Mouse (Mus musculus) CD4-positive, CD25-positive, alpha-beta regulatory T cell, adult 4 months (primary cell): Measurements from ENCODE around the gene Atp9a. TPM values are rescaled to one million over a fixed set of nuclear protein-coding genes. Genes with fewer than 3 reads are reported as not detected.

Experiments used
- ATAC-seq: one replicate; pipeline ENCODE4 v1.8.0; 2017
- polyA plus RNA-seq, 2 experiments: library from polyadenylated mRNA; unstranded; fragments of 100-300 nt; shearing (Covaris generic); gene quantifications; one replicate each; pipeline ENCODE4 v1.2.1; 2017

Gene Atp9a
- polyA plus RNA-seq, 2 experiments from 2014 or later = 7.9 to 16.2 TPM

DNA sequence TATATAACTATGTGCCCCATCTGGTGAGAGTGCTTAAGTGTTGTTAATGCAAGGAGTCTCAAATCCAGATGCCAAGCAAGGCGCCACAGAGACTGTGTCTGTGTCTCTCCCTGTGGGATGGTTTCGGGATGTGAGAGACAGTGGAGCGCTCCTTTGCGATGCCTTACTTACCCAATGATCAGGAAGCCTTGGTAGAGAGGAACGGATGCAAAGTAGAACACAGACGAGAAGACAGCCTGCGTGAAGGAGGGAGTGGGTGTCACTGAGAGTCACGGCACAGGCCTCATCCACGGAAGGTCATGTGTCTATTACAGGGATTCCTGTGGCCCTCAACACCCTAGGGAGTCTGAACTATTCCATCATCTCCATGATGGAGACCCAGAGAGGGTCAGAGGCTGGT, 101.7 kb downstream of the Atp9a start:
- ATAC-seq = no peak

DNA sequence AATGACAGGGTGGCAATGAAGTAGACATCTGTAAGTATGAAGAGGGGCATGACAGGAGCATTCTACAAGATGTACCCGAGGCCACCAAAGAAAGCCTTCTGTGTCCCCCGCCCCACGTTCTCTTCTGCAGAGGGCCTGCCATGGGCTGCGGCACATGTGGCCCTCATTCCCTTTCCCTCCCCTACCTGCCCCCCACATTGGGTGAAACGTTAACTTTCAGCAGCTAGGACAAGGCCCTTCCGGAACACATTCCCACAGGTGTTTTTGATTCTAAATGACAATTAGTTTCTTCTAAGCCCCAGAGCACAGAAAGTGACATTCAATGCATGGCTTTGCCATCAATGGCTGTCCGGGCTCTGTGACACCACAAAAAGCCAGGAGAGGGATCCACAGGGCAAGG, 107.3 kb downstream of the Atp9a start:
- no peak for ATAC-seq

DNA sequence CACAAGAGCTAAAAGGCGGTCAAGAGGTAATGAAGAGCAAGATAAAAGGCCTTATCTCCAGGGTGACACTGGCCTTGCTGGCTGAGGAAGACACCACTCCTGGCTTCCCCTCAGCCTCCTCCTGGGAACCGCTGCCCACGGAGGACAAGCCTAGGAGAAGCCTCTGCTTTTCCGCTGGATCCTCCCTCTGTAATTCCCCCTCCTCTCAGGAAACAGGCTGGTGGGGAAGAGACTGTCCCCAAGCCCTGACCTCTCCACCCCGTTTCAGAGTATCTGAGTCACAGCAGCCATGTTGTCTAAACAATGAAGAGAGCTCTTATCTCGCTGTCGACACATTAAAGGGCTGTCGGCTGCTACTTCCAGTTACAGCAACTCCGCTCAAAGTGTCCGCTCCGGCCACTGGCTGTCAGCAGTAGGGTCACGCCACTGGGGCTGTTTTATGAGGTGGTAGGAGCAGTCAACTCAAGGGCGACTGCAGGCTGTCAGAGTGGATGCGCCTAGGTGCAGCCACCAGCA, 108.8 kb downstream of the Atp9a start:
- no peak for ATAC-seq

DNA sequence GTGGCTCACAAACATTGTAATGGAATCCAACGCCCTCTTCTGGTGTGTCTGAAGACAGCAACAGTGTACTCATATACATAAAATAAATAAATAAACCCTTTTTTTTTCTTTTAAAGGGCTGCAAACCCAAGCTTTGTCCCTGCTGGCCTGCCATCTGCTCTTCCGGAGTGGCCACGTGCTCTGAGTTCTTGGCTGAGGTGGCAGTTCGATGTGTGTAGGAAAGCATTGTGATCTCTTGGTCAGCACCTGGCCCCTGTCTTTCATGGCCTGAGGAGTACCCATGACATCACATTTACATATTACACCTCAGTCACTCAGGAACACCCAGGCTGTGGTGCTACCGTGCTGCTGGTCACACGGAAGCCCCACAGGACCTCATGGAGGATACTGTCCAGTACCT, 109.7 kb downstream of the Atp9a start:
- ATAC-seq = no peak

DNA sequence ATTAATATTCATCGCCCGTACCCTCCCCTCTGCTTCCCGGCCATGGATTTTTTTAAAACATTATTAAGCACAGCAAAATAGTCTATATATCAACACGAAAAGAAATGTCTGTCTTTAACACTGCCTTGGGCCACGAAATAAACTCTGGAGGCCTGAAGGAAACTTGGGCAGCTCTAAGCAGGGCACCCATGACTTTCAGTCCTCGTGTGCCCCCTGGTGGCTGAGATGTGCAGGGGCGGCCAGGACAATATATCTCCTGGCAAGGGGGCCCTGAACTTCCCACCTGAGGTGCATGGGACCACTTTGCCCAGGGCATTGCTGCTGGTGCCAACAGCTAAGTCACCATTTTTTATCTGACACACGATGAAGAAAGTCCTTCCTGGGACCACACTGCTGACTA, 113.4 kb downstream of the Atp9a start:
- ATAC-seq = peak; percentile 77

DNA sequence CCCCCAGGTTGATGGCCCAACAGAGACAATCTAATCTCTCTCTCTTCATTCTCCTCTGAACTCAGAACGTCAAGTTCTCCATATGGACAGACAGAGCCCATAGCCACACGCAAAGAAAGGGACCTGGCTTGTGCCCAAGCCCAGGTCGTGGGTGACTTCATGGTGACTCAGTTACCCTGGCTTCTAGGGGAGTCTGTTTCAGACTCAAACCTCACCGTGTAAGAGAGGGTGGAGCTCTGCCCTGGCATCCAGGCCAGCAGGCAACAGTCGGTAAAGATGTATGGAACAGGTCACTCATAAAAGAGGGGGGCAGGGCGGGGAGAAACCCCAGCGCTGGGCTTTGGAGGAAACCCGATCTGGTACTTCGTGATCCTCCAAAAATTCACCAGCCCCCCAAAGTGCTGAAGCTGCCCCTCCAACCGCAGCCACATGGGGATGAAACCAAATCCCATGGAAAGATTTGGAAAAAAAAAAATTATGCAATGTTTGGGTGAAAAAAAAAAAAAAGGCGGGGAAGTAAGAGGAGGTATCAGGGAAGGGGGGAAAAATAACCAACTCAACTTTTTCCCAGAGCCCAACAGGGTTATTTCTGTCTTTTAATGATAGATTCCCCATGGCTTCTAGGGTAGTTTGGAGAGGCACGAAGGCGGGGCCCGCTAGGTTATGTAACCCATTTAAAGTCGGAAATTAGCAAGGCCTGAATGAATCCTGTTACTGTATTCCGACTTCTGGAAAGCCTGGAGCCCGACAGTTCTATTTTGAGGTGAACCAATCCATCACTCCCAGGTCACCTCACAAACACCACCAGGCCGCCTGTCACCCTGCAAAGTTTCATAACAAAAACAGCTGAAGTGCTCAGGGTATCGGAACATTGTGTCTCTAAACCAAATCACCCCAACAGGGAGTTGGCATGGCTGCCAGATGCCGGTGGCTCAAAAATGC, 114.1 kb downstream of the Atp9a start:
- no peak for ATAC-seq

DNA sequence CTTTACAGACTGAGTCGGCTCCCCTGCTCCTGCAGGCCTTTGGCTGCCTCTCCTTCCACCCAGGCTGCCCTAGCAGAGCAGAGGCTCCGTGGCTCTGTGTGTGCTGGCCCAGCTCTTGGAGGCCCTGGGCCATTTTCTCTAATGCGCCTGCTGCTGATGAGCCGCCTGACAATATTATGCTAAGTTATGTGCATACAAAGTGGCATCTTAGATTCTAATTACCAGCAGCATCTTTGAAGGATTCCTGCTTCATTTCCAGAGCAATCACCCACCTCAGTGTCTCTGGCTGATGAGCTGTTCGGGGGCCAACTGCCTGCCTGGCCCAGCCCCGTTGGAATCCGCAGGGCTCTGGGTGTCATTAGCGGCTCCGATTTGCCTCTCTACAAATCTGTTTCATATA, 115.8 kb downstream of the Atp9a start:
- ATAC-seq = no peak

DNA sequence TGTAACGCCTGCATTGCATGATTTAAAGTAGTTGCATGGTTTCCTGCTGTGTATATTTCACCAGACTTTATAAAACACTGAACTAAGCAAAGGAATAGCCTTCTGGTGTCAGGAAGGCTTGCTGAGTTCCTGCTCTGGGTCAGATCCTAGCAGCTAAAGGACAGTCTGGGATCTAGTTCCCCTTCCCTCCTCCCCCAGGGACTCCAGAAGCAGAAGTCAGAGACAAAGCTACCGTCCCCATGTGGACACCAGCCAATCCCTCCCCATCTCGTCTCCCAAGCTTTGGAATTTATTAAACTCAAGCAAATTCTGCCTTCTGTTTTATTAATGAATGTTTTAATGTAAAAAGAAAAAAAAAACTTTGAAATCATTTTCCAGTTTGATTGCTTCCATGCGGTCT, 117.1 kb downstream of the Atp9a start:
- no peak for ATAC-seq

DNA sequence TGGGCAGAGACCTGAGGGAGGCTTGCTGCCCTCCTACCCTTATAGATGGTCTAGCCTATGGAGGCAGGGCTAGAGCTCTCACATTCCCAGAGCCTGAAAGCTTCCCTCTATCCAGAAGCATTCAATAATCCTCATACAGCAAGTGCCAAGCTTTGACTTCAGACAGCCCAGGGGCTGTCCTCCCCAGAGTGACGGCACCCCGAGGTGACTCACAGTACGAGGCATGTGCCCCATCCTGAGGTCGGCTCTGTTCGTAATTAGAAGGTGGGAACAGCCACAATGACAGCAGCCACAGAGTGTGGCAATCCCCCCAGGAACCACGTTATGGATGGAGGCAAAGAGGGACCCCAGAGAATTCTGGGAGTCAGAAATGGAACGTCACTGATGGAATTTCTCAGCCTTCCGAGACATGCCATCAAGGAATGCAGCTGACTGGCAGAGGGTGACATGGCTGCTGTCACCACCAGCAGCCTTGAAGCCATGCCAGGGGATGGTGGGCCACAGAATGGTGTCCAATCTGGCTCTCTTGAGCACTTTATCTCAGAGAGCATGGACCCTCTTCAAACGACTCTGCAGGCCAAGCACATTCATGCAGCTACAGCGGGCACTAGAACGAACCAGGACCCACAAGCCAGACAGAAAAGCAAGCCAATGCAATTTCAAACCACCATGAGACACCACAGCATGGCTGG, 121.0 kb downstream of the Atp9a start:
- ATAC-seq = no peak

DNA sequence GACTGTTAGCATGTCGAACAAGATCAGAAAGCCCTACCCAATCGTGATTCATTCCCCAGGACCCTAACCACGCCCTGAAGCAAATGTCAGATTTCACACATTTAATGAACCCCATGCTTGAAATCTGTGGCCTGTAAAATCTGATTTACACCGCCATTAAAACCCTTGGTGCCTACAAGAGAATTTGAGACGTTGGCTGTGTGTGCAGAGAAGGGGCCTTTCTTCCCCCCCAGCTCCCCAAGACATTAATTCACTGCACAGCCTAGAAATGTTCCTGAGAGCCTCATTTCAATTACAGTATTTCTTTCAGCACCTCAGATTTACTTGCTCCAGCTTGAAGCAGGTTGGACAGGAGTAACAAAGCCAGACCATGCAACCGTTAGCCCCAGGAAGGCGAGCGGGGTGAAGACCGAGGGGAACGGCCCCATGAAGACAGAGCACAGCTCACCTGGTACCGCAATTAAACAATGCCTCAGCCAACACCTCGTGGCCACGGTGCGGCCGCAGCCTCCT, 123.9 kb downstream of the Atp9a start:
- no peak for ATAC-seq

DNA sequence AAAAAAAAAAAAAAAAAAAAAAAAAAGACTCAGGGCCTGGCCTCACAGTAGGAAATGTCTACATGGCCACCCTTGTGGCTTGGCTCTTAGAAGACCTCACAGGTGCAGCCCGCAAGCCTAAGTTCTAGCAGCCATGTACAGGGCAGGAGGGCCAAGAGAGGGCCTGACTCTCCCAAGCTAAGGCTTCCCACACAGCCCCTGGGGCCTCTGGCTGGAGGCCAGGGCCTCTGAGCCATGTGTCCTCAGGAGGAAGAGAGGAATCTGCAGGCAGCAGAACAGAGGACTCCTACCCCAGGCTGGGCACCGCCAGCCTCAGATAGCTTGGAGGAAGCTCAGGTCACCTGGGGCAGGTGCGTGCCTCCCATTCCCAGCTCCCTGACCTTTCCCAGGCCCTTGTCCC, 127.0 kb downstream of the Atp9a start:
- ATAC-seq = no peak

DNA sequence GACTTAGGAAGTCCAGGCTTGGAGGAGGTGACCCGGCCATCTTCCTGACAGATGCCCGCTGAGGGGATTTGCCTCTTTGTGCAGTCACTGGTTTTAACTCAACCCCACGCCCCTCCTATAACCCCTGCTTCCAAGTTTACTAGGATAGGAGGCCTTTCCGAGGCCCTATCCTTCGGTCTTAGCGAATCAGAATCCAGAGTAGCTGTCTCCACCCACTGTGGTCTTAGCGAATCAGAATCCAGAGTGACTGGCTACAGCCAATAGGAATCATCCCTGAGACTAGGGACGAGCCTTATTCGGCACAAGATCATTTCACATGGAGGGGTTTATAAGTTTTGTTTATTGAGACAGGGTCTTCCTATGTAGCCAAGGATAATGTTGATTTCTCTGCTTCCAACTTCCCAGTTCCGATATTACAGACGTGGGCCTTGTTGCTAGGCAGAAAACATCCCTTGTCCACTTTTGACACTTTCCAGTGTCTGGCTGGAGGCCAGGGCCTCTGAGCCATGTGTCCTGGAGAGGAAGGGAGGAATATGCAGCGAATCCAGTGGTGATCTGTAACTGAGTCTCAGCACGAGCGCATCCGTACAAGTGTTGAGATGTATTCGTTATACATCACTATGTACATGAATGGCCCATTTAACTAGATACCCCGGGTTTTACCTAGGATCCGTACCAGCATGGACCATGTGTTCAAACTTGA, 127.9 kb downstream of the Atp9a start:
- no peak for ATAC-seq

DNA sequence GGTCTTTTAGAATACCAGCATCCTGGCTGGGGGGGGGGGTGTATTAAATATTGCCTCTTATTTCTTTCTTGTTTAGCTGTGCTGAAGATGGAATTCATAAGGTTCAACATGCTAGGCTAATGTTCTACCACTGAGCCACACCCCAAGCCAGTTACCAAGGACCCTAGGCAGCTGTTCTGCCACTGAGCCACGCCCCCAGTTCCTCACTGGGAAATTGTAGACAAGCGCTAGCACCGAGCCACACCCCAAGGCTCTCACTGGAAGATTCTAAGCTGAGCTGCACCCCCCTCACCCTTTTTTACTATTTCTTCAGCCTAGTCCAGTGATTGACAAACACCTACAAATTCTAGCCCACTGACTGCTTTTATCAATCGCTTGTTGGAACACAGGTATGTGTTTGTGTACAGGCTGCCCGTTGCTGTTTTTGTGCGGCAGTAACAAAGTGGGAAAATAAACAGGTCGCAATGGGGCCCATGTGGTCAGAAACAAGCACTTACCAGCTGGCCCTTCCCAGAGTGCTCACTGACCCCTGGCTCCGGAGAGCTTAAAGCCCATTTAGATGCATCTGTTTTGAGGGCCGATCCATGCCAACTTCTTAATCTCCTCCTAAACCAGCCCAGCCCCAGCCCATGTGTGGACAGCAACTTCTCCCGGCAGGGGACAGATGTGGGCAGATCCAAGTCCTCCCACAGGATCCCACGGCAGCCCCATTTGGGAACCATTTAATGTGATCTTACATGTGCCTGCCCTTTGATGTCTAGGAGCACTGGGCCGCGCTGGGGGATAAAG, 128.9 kb downstream of the Atp9a start:
- no peak for ATAC-seq

DNA sequence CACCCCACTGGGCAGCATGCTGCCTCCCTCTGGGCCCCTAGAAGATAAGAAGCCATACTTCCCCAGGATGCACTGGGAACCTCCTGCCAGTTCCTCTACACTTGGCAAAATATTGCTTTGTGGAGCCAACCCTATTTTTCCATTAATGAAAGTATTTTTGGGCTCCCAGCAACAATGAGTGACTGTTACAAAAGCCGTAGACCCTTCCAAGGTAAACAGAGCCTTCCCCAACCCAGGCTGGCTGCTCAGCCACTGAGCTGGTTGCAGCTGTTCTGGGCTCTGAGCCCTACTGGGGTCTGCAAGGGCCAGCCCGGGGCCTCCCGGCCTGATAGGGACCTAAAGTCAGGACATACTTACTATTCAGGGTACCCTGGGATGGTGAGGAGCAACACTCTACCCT, 131.3 kb downstream of the Atp9a start:
- ATAC-seq = no peak

DNA sequence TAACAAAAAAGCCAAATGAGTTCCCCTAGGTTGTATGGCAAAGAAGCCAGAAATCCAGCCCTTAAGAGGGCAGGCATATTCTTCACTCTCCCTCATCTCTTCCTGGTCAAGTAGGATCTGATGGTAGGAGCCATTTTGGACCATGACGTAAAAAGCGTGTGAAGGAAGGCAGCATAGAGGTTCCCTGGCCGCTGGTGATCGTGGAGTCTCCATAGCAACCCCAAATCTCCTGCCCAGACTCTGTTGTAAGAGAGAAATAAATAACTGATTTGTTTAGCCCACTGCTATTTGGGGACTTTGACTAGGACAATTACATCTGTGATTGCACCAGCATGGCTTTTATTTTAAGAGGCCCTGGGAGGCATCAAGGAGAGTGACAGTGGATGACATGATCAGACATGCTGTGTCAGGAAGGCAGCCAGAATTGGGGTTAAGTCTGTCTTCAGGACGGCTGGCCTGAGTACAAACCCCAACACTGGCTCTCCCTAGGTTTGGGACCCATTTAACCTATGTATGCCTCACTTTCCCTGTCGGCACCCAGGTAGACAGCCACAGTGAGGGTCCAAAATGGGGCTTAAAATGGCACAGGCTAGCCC, 132.5 kb downstream of the Atp9a start:
- ATAC-seq = no peak

DNA sequence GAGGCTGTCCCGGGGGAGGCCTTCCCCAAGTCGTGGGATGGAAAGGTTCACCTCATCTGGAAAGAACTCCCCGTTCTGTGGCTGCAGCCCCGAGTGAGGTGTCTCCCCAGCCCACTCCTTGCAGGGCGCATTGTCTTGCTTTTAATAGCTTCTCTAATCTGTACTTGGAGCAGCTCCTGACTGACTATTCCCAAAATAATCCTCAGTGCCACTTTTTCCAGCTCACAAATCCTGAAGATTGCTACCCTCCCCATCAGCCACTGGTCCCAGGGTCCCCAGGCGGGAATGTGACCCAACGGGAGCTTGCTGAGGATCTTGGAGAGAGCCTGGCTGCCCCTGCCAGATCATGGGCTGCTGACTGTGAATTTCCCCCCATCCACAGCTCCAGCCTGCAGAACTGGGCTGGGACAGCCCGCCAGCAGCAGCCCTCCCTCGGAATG, 134.1 kb downstream of the Atp9a start:
- ATAC-seq = no peak

DNA sequence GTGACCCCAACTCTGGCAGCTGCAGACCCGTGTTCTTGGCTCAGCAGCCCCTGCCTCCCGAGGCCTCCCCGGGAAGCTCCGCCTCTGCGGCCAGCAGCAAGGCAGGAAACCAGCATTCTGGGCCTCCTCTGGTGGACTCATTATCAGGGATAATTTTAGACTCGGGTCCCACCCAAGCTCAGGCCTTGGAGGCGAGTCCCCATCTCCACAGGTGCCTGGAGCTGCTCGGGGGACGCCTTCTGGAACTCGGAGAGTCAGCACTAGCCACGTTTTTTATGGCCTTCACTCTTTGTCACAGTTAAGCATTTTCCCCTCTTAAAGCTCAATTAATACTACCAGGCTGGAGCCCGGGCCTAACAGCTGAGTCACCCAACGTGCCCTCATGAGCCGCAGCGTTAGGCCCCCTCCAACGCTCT, 137.5 kb downstream of the Atp9a start:
- no peak for ATAC-seq

DNA sequence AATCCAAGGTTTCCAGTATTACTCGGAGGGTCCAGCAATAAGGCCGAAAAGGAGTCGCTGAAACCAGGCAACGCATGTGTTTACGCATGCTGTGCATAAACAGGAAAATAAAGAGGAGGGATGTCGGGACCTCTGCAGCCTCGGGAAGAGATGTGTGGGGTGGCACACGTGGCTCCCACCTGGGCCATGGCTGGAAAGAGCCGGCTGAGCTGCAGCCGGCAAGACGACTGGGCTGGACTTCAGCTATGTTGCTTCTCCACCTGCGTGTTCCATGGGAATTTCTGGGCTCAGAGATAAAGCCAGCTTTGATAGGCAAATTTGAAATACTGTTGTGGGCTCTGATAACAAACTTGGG, 139.8 kb downstream of the Atp9a start:
- no peak for ATAC-seq

DNA sequence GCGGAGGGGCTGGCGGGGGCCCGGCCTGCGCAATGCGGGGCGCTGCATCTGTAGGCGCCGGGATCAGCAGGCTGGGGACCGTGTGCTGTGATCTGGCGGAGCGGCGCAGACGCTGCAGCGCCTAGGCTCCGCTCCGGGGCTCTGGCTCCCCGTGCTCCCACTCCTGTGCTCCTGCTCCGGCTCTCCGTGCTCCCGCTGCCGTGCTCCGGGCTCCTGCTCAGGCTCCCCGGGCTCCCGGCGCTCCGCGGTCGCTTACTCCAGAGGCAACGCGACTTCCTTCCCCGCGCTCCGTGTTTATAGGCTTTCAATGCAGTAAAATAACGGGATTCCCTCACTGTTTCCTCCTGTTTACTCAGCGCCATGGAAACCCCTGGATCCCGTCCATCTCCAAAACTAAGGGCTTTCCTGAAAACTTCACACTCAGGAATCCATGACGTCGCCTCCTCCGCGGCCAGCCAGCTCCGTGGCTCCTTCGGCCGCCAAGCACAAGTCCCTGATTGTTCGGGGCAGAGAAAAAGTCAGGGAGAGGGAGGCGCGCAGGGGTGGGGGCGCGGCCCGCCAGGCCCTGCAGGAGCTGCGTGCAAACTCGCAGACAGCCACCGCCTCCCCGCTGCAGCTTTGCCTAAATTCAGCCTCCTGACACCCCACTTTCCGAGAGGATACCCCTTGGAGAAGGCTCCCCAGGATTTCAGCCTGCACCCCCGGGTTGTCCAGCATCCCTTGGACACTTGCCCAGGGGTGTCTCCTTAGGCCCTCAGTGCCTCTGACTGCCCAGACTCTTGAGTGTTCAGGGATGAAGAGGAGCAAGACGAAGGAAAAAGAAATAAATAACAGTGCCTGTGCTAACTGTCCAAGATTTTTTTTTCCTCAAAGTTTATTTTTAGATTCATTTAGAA, 140.5 kb downstream of the Atp9a start, which contains the start of gene Nfatc2:
Nfatc2 (minus strand) TSS at position 167 of the 896 bp plus-strand sequence.
- peak; percentile 17 for ATAC-seq

DNA sequence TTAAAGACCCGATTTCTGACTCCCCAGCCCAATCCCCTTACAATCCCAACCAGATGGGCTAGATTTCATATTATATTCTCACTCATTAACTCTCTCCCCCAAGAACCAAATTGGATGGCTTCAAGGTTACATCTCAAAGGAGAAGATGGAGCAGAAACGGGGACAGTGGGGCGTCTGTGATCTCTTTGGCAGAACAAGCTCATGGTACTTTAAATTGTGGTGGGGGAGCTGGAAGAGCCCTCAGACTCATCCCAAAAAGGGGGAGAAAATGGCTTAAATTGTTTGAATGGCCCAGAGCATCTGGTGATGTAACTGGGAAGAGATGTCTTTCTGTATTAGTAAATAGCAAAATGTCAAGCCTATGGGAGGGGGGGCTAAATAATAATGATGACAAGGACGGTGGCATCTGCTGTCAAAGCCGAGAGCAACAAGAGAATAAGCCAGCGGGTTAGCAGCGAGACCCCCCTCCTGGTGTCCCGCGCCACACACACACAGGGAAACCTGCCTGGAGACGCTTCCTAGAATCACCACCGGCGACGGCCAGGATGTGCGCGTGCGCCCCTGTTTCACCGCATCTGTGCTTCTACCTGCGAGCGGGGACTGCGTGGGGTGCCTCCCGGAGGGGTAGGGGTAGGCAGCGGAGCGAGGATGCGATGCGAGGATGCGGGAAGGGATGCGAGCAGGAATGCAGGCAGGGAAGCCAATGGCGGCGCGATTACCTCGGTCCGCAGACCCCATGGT, 141.3 kb downstream of the Atp9a start:
- ATAC-seq = peak; percentile 51
